12 mouse cellular contexts compared by ENCODE assay signal in genomic region chr3:135586471-135586880, GRCm38 (mm10).
DNase-seq lines count a peak whose midpoint lies in the region; ATAC-seq and TF ChIP-seq lines count a peak whose summit lies in the region.
"Had no signal": no experiment of that assay in that cellular context is flagged by ENCODE, and none has a peak within 500 bp of the region (broad histone marks: within the 10 kb centered on the region; RNA-seq: fewer than 3 reads in every experiment).

No protein-coding gene starts in this region.

- peak overlapping the region; percentile 70 for H3K27ac ChIP-seq in heart, adult 2 months
- H3K27ac ChIP-seq in MEL (ENCODE audit: control insufficient read depth, low read depth, low read length) = no peak overlapping the region
- H3K27ac ChIP-seq in liver, embryonic 15.5 days (replicated peaks) = no peak overlapping the region
- no peak overlapping the region for H3K27ac ChIP-seq in hindbrain, embryonic 16.5 days (ENCODE audit: low read depth, low read length)
- no peak overlapping the region for H3K27ac ChIP-seq in midbrain, embryonic 14.5 days (replicated peaks; ENCODE audit: low read depth, low read length)
- H3K27ac ChIP-seq: embryonic facial prominence, embryonic 13.5 days; lung, embryonic 15.5 days had no signal

- intact Hi-C loops in heart, adult 2 months (cut with DNase I) = no loop called here
- intact Hi-C loops in heart, postnatal 36 days (cut with DNase I) = no loop called here

- 0 out of 2 replicates have a peak, but pooled peaks have one; percentile 30 for TF ChIP-seq EP300 in heart, adult 2 months (IDR thresholded peaks at IDR 0.05; ENCODE audit: insufficient read depth, low read depth, low read length)
- TF ChIP-seq EP300 in MEL (IDR thresholded peaks at IDR 0.05; ENCODE audit: low read depth in 1 of 2, low read length in 2 of 2) = no peak

- H3K27me3 ChIP-seq in heart, adult 2 months (ENCODE audit: control insufficient read depth, insufficient read depth, low read length) = no peaks in the 10 kb centered on the region
- H3K27me3 ChIP-seq in MEL (ENCODE audit: control insufficient read depth in 1 of 2, insufficient read depth in 2 of 2, low read length in 2 of 2) = no peaks in the 10 kb centered on the region
- no peaks in the 10 kb centered on the region for H3K27me3 ChIP-seq in liver, embryonic 15.5 days
- H3K27me3 ChIP-seq in hindbrain, embryonic 16.5 days (replicated peaks; ENCODE audit: control insufficient read depth, insufficient read depth, low read length) = no peaks in the 10 kb centered on the region
- H3K27me3 ChIP-seq in midbrain, embryonic 14.5 days (ENCODE audit: control insufficient read depth, insufficient read depth, low read length) = no peaks in the 10 kb centered on the region
- H3K27me3 ChIP-seq: embryonic facial prominence, embryonic 13.5 days; lung, embryonic 15.5 days had no signal

- TF ChIP-seq RAD21 in MEL (IDR thresholded peaks at IDR 0.05; ENCODE audit: low read depth, low read length) = no peak

- no peak for TF ChIP-seq CTCF in heart, adult 2 months (IDR thresholded peaks at IDR 0.05)
- no peak for TF ChIP-seq CTCF in MEL (IDR thresholded peaks at IDR 0.05 in 2 of 3, conservative IDR thresholded peaks at IDR 0.05 in 1 of 3; ENCODE audit: control insufficient read depth in 1 of 3, insufficient read depth in 1 of 3, low read depth in 2 of 3, low read length in 3 of 3, poor library complexity in 1 of 3, severe bottlenecking in 1 of 3)

- H3K4me2 ChIP-seq in liver, embryonic 15.5 days = peak overlapping the region; percentile 37
- H3K4me2 ChIP-seq in hindbrain, embryonic 16.5 days (ENCODE audit: low read length) = no peak overlapping the region
- H3K4me2 ChIP-seq in midbrain, embryonic 14.5 days (ENCODE audit: low read length) = no peak overlapping the region
- H3K4me2 ChIP-seq: embryonic facial prominence, embryonic 13.5 days; lung, embryonic 15.5 days had no signal

- 51% methylated on average over 4 of the region's 4 CpGs for WGBS in heart, adult 2 months
- 59% methylated on average over 4 of the region's 4 CpGs for WGBS in liver, embryonic 15.5 days (ENCODE audit: insufficient replicate concordance)
- whole genome bisulfite sequencing in hindbrain, embryonic 16.5 days = 90% methylated on average over 4 of the region's 4 CpGs
- 89% methylated on average over 4 of the region's 4 CpGs for WGBS in midbrain, embryonic 14.5 days

- H3K4me1 ChIP-seq in heart, adult 2 months (ENCODE audit: control insufficient read depth, insufficient read depth, low read length) = peaks cover 4% of the 10 kb centered on the region
- H3K4me1 ChIP-seq in MEL (ENCODE audit: control insufficient read depth in 1 of 2, insufficient read depth in 2 of 2, low read length in 2 of 2) = peaks cover 4 to 12% of the 10 kb centered on the region in 2 experiments; a peak in 3 of 4 replicates
- H3K4me1 ChIP-seq in liver, embryonic 15.5 days (replicated peaks) = peaks cover 26% of the 10 kb centered on the region
- peaks cover 2% of the 10 kb centered on the region; the same call in 1 of the 2 replicates for H3K4me1 ChIP-seq in hindbrain, embryonic 16.5 days (ENCODE audit: control insufficient read depth, insufficient read depth, low read depth, low read length)
- 0 out of 2 replicates have a peak, but pooled peaks cover 2% of the 10 kb centered on the region for H3K4me1 ChIP-seq in midbrain, embryonic 14.5 days (ENCODE audit: control insufficient read depth, insufficient read depth, low read length)

- H3K79me2 ChIP-seq in heart, adult 2 months (replicated peaks; ENCODE audit: control insufficient read depth, insufficient read depth, low read length) = no peaks in the 10 kb centered on the region
- H3K79me2 ChIP-seq in MEL (ENCODE audit: control insufficient read depth, insufficient read depth, low read length, poor library complexity) = no peaks in the 10 kb centered on the region

- no peak overlapping the region for H3K4me3 ChIP-seq in heart, adult 2 months
- H3K4me3 ChIP-seq in MEL (ENCODE audit: control insufficient read depth in 1 of 2, insufficient read depth in 1 of 2, low read depth in 2 of 2, low read length in 2 of 2) = no peak overlapping the region
- H3K4me3 ChIP-seq in liver, embryonic 15.5 days (replicated peaks) = no peak overlapping the region
- no peak overlapping the region for H3K4me3 ChIP-seq in hindbrain, embryonic 16.5 days (ENCODE audit: low read length)
- no peak overlapping the region for H3K4me3 ChIP-seq in midbrain, embryonic 14.5 days (replicated peaks; ENCODE audit: low read depth, low read length)
- H3K4me3 ChIP-seq: embryonic facial prominence, embryonic 13.5 days; lung, embryonic 15.5 days had no signal

- TF ChIP-seq POLR2A in heart, adult 2 months (IDR thresholded peaks at IDR 0.05; ENCODE audit: insufficient read depth, low read depth, low read length) = 0 out of 2 replicates have a peak, but pooled peaks have one; percentile 14
- TF ChIP-seq POLR2A in MEL (IDR thresholded peaks at IDR 0.05; ENCODE audit: control insufficient read depth in 1 of 2, insufficient read depth in 1 of 2, low read depth in 1 of 2, low read length in 2 of 2, poor library complexity in 1 of 2) = no peak

- H3K9ac ChIP-seq in heart, adult 2 months (ENCODE audit: low read depth, low read length) = no peak overlapping the region
- no peak overlapping the region for H3K9ac ChIP-seq in MEL (ENCODE audit: control insufficient read depth, low read depth, low read length, poor library complexity, severe bottlenecking)
- H3K9ac ChIP-seq in liver, embryonic 15.5 days = no peak overlapping the region
- no peak overlapping the region for H3K9ac ChIP-seq in hindbrain, embryonic 16.5 days (ENCODE audit: low read depth, low read length)
- no peak overlapping the region for H3K9ac ChIP-seq in midbrain, embryonic 14.5 days (replicated peaks; ENCODE audit: low read length)
- H3K9ac ChIP-seq: embryonic facial prominence, embryonic 13.5 days; lung, embryonic 15.5 days had no signal

- peaks cover 2% of the 10 kb centered on the region; the same call in 1 of the 2 replicates for H3K36me3 ChIP-seq in heart, adult 2 months (ENCODE audit: control insufficient read depth, insufficient read depth, low read length)
- peaks cover 0 to 15% of the 10 kb centered on the region in 2 experiments; a peak in 2 of 4 replicates for H3K36me3 ChIP-seq in MEL (ENCODE audit: control insufficient read depth in 1 of 2, insufficient read depth in 2 of 2, low read length in 2 of 2)
- H3K36me3 ChIP-seq in liver, embryonic 15.5 days (replicated peaks) = peaks cover 52% of the 10 kb centered on the region
- peaks cover 10% of the 10 kb centered on the region; the same call in 1 of the 2 replicates for H3K36me3 ChIP-seq in hindbrain, embryonic 16.5 days (ENCODE audit: control insufficient read depth, insufficient read depth, low read length)
- peaks cover 37% of the 10 kb centered on the region for H3K36me3 ChIP-seq in midbrain, embryonic 14.5 days (ENCODE audit: control insufficient read depth, insufficient read depth, low read length)

- peak in 1 of 2 experiments; percentile 56 for DNase-seq in heart, adult 2 months
- no peak for DNase-seq in heart, postnatal 36 days
- DNase-seq in MEL (ENCODE audit: low read depth, low spot score) = peak; percentile 61
- DNase-seq in midbrain, embryonic 14.5 days = no peak
- DNase-seq in urinary bladder, adult 2 months (ENCODE audit: low spot score) = no peak
- DNase-seq: cerebellum, adult 2 months; kidney, adult 18-20 months had no signal

- peak; percentile 65 for ATAC-seq in granulocyte monocyte progenitor cell, adult 5-6 weeks (replicated peaks; ENCODE audit: poor library complexity, severe bottlenecking)
- ATAC-seq in liver, embryonic 15.5 days (ENCODE audit: insufficient read depth) = peak; percentile 43
- ATAC-seq in hindbrain, embryonic 16.5 days = no peak
- no peak for ATAC-seq in midbrain, embryonic 14.5 days (ENCODE audit: low FRiP score, low TSS enrichment)

- no peaks in the 10 kb centered on the region for H3K9me3 ChIP-seq in MEL (replicated peaks; ENCODE audit: insufficient read depth, low read length)
- no peaks in the 10 kb centered on the region for H3K9me3 ChIP-seq in liver, embryonic 15.5 days (replicated peaks)
- H3K9me3 ChIP-seq in hindbrain, embryonic 16.5 days (ENCODE audit: control insufficient read depth, low read length) = no peaks in the 10 kb centered on the region
- no peaks in the 10 kb centered on the region for H3K9me3 ChIP-seq in midbrain, embryonic 14.5 days (ENCODE audit: control insufficient read depth, low read length)
- H3K9me3 ChIP-seq: embryonic facial prominence, embryonic 13.5 days; lung, embryonic 15.5 days had no signal

TF ChIP-seq in MEL, 35 proteins besides CTCF, POLR2A, EP300 and RAD21:
- TF ChIP-seq JUND (IDR thresholded peaks at IDR 0.05; ENCODE audit: low read depth, low read length) = no peak
- TF ChIP-seq SIN3A (IDR thresholded peaks at IDR 0.05; ENCODE audit: low read length) = no peak

Comparison
In these comparisons a context has a peak if more than half of its experiments do, and no peak if none do; other contexts are left out.
1. ATAC-seq: peak in granulocyte monocyte progenitor cell, adult 5-6 weeks (single experiment) and liver, embryonic 15.5 days (single experiment); none in hindbrain, embryonic 16.5 days (single experiment) and midbrain, embryonic 14.5 days (single experiment).